Mouse (Mus musculus) spleen, adult 2 months (tissue): ENCODE results near the gene Atp5s.

Experiments
- CTCF ChIP-seq: fragments of 200-500 bp; IDR thresholded peaks from 2 replicates; pipeline ENCODE4 v1.5.1; 2011; ENCODE audit warnings: mild to moderate bottlenecking, inconsistent platforms; ENCODE audit not compliant: insufficient read depth, insufficient read length, insufficient replicate concordance; ENCODE audit errors: extremely low read depth
- POLR2A ChIP-seq: fragments of 200-500 bp; IDR thresholded peaks from 2 replicates; pipeline ENCODE4 v1.6.1; 2011; ENCODE audit warnings: low read depth, low read length, inconsistent platforms

- no peak for TF ChIP-seq CTCF
- TF ChIP-seq POLR2A: no peak
Measured at GRCm38 (mm10) chr12:69760014-69760413, 35.3 kb downstream of the Atp5s start.
